Mouse (Mus musculus) G1E (cell line): ENCODE results near the gene Tbc1d21.

Experiments used
- CTCF ChIP-seq: IDR thresholded peaks from 2 replicates; pipeline ENCODE4 v1.5.1; 2012; ENCODE audit warnings: low read depth, low read length, inconsistent platforms, mixed read lengths
- GATA1 ChIP-seq: IDR thresholded peaks from 2 replicates; pipeline ENCODE4 v1.6.1; 2012; ENCODE audit warnings: borderline replicate concordance, low read length, inconsistent platforms, mixed read lengths
- POLR2AphosphoS5 ChIP-seq: IDR thresholded peaks from 2 replicates; pipeline ENCODE4 v1.6.1; 2012; ENCODE audit warnings: low read depth, low read length, inconsistent platforms; ENCODE audit not compliant: insufficient replicate concordance

- TF ChIP-seq GATA1 (no peak), CTCF (no peak), POLR2AphosphoS5 (no peak)
Measured at GRCm38 (mm10) chr9:58373912-58374431, 3.7 kb upstream of the Tbc1d21 start.
